ENCODE assay signal across 9 mouse cellular contexts in the genomic region with DNA sequence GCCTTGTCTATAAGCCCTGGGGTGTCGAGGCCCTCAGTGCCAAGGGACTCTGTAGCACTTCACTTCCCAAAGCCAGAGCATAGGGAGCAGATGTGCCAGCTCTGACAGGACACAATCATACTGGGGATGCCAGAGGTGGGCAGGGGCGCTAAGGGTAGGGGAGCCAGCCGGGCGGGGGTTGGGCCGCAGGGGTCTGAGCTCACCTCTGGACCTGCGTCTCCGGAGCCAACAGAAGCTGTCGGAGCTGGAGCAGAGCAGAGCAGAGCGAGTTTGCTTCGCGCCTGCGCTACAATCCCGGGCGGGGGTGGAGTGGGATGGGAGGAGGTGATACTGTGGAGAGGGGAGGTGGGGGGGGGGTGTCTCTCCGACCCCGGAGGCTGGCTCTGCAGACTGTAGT. TPM values are rescaled to one million over a fixed set of nuclear protein-coding genes. Genes with fewer than 3 reads are reported as not detected.
A peak's percentile ranks its signal among the peaks of the same experiment; 100 is the strongest.
DNase-seq lines count a peak whose midpoint lies in the region; ATAC-seq and TF ChIP-seq lines count a peak whose summit lies in the region.
"Had no signal": no experiment of that assay in that cellular context is flagged by ENCODE, and none has a peak within 500 bp of the region (broad histone marks: within the 10 kb centered on the region; RNA-seq: fewer than 3 reads in every experiment).

A gene (minus strand): TSS at position 294 of the 397 bp plus-strand sequence.

- WGBS in hindbrain, embryonic 10.5 days: 2% methylated on average over 16 of the region's 16 CpGs
- WGBS in limb, embryonic 13.5 days: under 1% methylated on average over 16 of the region's 16 CpGs

- H3K27ac ChIP-seq in hindbrain, embryonic 10.5 days: peak within 1 kb of the TSS; percentile 83
- H3K27ac ChIP-seq in limb, embryonic 13.5 days: no peak within 1 kb of the TSS

- H3K9ac ChIP-seq in limb, embryonic 13.5 days: peak within 1 kb of the TSS; percentile 53; the same call in 1 of the 2 replicates

- H3K36me3 ChIP-seq in E14TG2a.4 (ENCODE audit: insufficient read depth, low read length): no peaks in the 10 kb centered on the region
- H3K36me3 ChIP-seq in hindbrain, embryonic 10.5 days: no peaks in the 10 kb centered on the region
- no peaks in the 10 kb centered on the region for H3K36me3 ChIP-seq in limb, embryonic 13.5 days

- ATAC-seq in frontal cortex, adult (ENCODE audit: low TSS enrichment): peak; percentile 81
- peak; percentile 71 for ATAC-seq in limb, embryonic 13.5 days (ENCODE audit: low FRiP score, low read depth)

- no peaks in the 10 kb centered on the region for H3K9me3 ChIP-seq in E14TG2a.4 (ENCODE audit: low read length)
- no peaks in the 10 kb centered on the region for H3K9me3 ChIP-seq in hindbrain, embryonic 10.5 days
- H3K9me3 ChIP-seq in limb, embryonic 13.5 days: no peaks in the 10 kb centered on the region

- H3K4me2 ChIP-seq in limb, embryonic 13.5 days (replicated peaks): peak within 1 kb of the TSS; percentile 62

- H3K27me3 ChIP-seq in E14TG2a.4 (ENCODE audit: insufficient read depth, low read length): peaks cover 4% of the 10 kb centered on the region
- H3K27me3 ChIP-seq in hindbrain, embryonic 10.5 days (ENCODE audit: insufficient read depth, poor library complexity, severe bottlenecking): peaks cover 61% of the 10 kb centered on the region
- peaks cover 30% of the 10 kb centered on the region for H3K27me3 ChIP-seq in limb, embryonic 13.5 days

- H3K4me1 ChIP-seq in E14TG2a.4 (replicated peaks; ENCODE audit: low read depth, low read length): peaks cover 52% of the 10 kb centered on the region
- peaks cover 31% of the 10 kb centered on the region for H3K4me1 ChIP-seq in hindbrain, embryonic 10.5 days (replicated peaks)
- H3K4me1 ChIP-seq in limb, embryonic 13.5 days: peaks cover 16% of the 10 kb centered on the region

- DNase-seq in frontal cortex, postnatal 25 days (ENCODE audit: low spot score in 2 of 2): no peak
- DNase-seq in hindbrain, embryonic 10.5 days (ENCODE audit: low spot score): peak; percentile 47
- DNase-seq in urinary bladder, postnatal 4 days (ENCODE audit: low spot score in 2 of 2): no peak
- no peak for DNase-seq in lung, postnatal 10 days
- DNase-seq in cerebellum, adult 9-11 months: no peak

- H3K4me3 ChIP-seq in E14TG2a.4 (replicated peaks; ENCODE audit: low read length): peak within 1 kb of the TSS; percentile 67
- H3K4me3 ChIP-seq in hindbrain, embryonic 10.5 days: peak within 1 kb of the TSS; percentile 41
- H3K4me3 ChIP-seq in limb, embryonic 13.5 days: peak within 1 kb of the TSS; percentile 33

- TF ChIP-seq CTCF in E14TG2a.4 (conservative IDR thresholded peaks at IDR 0.05; ENCODE audit: low read length): no peak

RNA-seq across cellular contexts. Expression of the gene that starts here (rescaled TPM):
- polyA plus RNA-seq in hindbrain, embryonic 10.5 days (2016; fragmentation: Nextera tagmentation; extraction: Ambion mirVana): 1.4 and 5.1 TPM in 2 replicates
- 4.4 and 4.6 TPM in 2 replicates for polyA plus RNA-seq in limb, embryonic 13.5 days (2015; fragmentation: Nextera tagmentation; extraction: Ambion mirVana)
- polyA plus RNA-seq: liver, embryonic 16.5 days had no signal
